Mouse (Mus musculus) olfactory bulb, adult 2 months (tissue): ENCODE measurements at regions not wholly inside any gene's neighbourhood (a gene's known extent, or its start where the extent isn't known, plus 50 kb on each side); places are given as distances from the start of the nearest gene placed in this dataset.

ENCODE experiments used
- CTCF ChIP-seq: fragments of 200-500 bp; IDR thresholded peaks from 2 replicates; pipeline ENCODE4 v1.5.1; 2012; ENCODE audit warnings: low read depth, mild to moderate bottlenecking, low read length, moderate library complexity; ENCODE audit not compliant: insufficient read depth
- POLR2A ChIP-seq: fragments of 200-500 bp; IDR thresholded peaks from 2 replicates; pipeline ENCODE4 v1.6.1; 2012; ENCODE audit warnings: mild to moderate bottlenecking, low read depth, low read length, moderate library complexity; ENCODE audit not compliant: insufficient read depth

- no peak for TF ChIP-seq POLR2A
- TF ChIP-seq CTCF: no peak
These were observed 202.3 kb downstream of the 1700017N19Rik start for GRCm38 (mm10) chr10:100792569-100792968.
